Mouse (Mus musculus) mesoderm, embryonic 11.5 days (tissue): ENCODE results near the gene Ermp1.
A peak's percentile ranks its signal among the peaks of the same experiment; 100 is the strongest.
"Not testable (repeated sequence)": the region's sequence is repeated elsewhere in the genome, so short reads cannot be mapped to it uniquely, and the experiment has no call there.

ENCODE experiments used
- DNase-seq: peaks from one replicate; pipeline ENCODE4 v3.0.0-alpha.2; 2012; ENCODE audit warnings: low read depth, low spot score

Ermp1 gene

GRCm38 (mm10) chr19:29603548-29604353 is 44.5 kb downstream of the Ermp1 start:
- DNase-seq = no peak

- no peak for DNase-seq
These were observed 49.2 kb downstream of the Ermp1 start for GRCm38 (mm10) chr19:29598981-29599380.

DNA sequence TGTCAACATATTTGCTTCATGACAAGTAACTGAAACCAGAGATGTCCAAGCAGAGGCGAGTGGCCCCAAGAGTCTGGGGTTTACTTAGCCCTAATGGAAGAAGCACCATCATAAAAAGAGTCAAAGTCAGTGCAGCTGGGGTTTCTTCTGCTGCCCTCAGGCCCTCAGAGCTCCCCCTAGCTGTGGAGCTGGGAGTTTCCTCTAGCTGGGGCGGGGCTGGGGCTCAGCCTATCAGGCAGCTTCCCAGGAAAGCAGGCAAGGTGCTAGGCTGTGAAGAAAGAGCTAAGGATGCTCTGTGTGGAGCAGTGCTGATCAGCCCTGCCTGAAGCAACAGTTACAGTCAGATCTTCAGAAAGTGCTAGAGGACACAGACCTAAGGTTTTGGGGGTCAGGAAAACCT is 51.2 kb downstream of the Ermp1 start:
- DNase-seq = no peak

DNA sequence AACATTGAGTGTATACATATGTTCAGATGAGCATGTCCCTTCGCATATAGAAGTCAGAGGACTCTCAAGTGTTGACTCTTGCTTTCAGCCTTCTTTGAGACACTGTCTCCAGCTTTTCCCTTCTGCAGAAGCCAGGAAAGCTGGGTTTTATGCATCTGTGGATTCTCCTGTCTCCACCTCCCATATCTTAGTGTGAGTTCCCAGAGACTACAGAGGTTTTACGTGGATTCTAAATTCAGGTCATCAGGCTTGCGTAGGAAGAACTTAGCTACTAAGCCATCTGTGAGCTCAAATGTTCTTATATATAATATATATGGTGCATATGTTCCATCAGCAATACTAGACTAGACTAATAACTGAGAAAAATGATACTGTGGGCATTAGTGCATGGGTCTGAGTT is 51.9 kb downstream of the Ermp1 start:
- DNase-seq = no peak

- DNase-seq = not testable (repeated sequence)
These were observed 54.4 kb downstream of the Ermp1 start for GRCm38 (mm10) chr19:29593783-29594182.

GRCm38 (mm10) chr19:29583734-29584133 is 64.5 kb downstream of the Ermp1 start:
- no peak for DNase-seq

- no peak for DNase-seq
These were observed 65.8 kb downstream of the Ermp1 start for GRCm38 (mm10) chr19:29582439-29582838.

GRCm38 (mm10) chr19:29566512-29566911 is 81.7 kb downstream of the Ermp1 start:
- DNase-seq = no peak

DNA sequence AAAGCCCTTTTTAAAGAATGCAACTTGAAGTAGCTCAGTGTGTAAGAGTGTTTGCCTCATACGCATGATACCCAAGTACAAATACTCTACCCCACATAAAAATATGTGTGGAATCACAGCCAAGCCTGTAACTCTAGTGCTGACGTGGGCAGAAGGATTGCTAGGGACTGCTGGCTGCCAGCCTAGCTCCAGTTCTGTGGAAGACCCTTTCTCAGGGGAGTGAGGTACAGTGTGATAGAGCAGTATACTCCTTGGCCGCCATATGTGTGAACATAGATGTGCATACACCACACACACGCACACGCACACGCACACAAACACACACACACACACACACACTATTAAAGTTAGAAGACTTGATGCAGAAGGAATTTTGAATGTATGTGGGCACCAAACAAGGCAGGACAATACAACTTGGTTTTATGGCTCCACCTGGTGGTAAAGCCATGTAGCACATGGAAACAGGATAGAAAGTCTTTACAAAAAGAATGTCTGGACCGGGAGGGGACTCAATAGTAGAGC is 84.9 kb downstream of the Ermp1 start:
- DNase-seq = peak; percentile 61

GRCm38 (mm10) chr19:29562603-29563002 is 85.6 kb downstream of the Ermp1 start:
- no peak for DNase-seq

DNA sequence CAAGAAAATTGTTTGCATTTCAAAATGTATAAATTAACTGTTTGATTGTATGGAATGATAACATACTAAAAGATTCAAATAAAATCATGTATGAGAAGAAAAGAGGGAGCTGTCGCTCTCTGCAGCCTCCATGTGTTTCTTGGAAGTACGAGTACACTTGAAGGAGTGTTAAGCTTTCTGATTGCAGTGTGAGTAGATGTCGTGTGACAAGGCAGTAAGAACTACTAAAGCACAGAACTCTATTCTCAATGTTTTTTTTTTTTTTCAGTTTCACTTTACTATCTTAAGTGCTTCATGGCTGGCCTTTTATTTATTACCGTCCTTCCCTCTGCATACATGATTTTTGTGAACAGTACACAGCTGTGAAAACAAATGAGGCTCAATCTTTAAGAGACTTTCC is 86.0 kb downstream of the Ermp1 start:
- DNase-seq = no peak
